Comparison of ENCODE assay signal across 8 mouse cellular contexts in genomic region chr8:95142075-95142831, GRCm38 (mm10).
DNase-seq lines count a peak whose midpoint lies in the region; ATAC-seq and TF ChIP-seq lines count a peak whose summit lies in the region.

No protein-coding gene starts in this region.

- under 1% methylated on average over 46 of the region's 66 CpGs for WGBS in hindbrain, embryonic 11.5 days
- 2% methylated on average over 41 of the region's 66 CpGs for WGBS in lung, embryonic 16.5 days

- H3K4me1 ChIP-seq in MEL (ENCODE audit: control insufficient read depth in 1 of 2, insufficient read depth in 2 of 2, low read length in 2 of 2) = peaks cover 0 to 12% of the 10 kb centered on the region in 2 experiments
- H3K4me1 ChIP-seq in hindbrain, embryonic 11.5 days (replicated peaks; ENCODE audit: control insufficient read depth, insufficient read depth, low read length) = peaks cover 10% of the 10 kb centered on the region
- H3K4me1 ChIP-seq in lung, embryonic 16.5 days (replicated peaks; ENCODE audit: control insufficient read depth, insufficient read depth, low read length) = peaks cover 54% of the 10 kb centered on the region

- peak overlapping the region; percentile 52 for H3K27ac ChIP-seq in MEL (ENCODE audit: control insufficient read depth, low read depth, low read length)
- H3K27ac ChIP-seq in hindbrain, embryonic 11.5 days (ENCODE audit: low read depth, low read length) = peak overlapping the region; percentile 54; the same call in 1 of the 2 replicates
- peak overlapping the region; percentile 87 for H3K27ac ChIP-seq in lung, embryonic 16.5 days (ENCODE audit: low read length)

- peak overlapping the region; percentile 98 for H3K4me2 ChIP-seq in hindbrain, embryonic 11.5 days (replicated peaks; ENCODE audit: low read depth, low read length)
- H3K4me2 ChIP-seq in lung, embryonic 16.5 days (ENCODE audit: low read depth, low read length) = peak overlapping the region; percentile 77

- no peak for TF ChIP-seq CTCF in MEL (IDR thresholded peaks at IDR 0.05 in 2 of 3, conservative IDR thresholded peaks at IDR 0.05 in 1 of 3; ENCODE audit: control insufficient read depth in 1 of 3, insufficient read depth in 1 of 3, low read depth in 2 of 3, low read length in 3 of 3, poor library complexity in 1 of 3, severe bottlenecking in 1 of 3)

- TF ChIP-seq POLR2A in MEL (IDR thresholded peaks at IDR 0.05; ENCODE audit: control insufficient read depth in 1 of 2, insufficient read depth in 1 of 2, low read depth in 1 of 2, low read length in 2 of 2, poor library complexity in 1 of 2) = no peak

- peaks cover 0 to 5% of the 10 kb centered on the region in 2 experiments; a peak in 1 of 4 replicates for H3K36me3 ChIP-seq in MEL (ENCODE audit: control insufficient read depth in 1 of 2, insufficient read depth in 2 of 2, low read length in 2 of 2)
- no peaks in the 10 kb centered on the region for H3K36me3 ChIP-seq in hindbrain, embryonic 11.5 days (ENCODE audit: control insufficient read depth, insufficient read depth, low read length)
- no peaks in the 10 kb centered on the region for H3K36me3 ChIP-seq in lung, embryonic 16.5 days (ENCODE audit: control insufficient read depth, insufficient read depth, low read length)

- peak; percentile 72 for DNase-seq in MEL (ENCODE audit: low read depth, low spot score)
- peak; percentile 67 for DNase-seq in cerebellum, adult 8-10 months
- DNase-seq in frontal cortex, adult 2 months (ENCODE audit: extremely low spot score in 1 of 2, low spot score in 1 of 2) = peak; percentile 82 to 90
- peak; percentile 76 for DNase-seq in hindbrain, embryonic 11.5 days (ENCODE audit: low spot score)
- peak; percentile 84 to 90 for DNase-seq in layer of hippocampus, postnatal 10 days (ENCODE audit: low spot score in 2 of 2)
- DNase-seq in ovary, postnatal 14 days (ENCODE audit: low spot score) = peak; percentile 45
- DNase-seq in thymus, postnatal 36 days = peak; percentile 81 to 87

- H3K9me3 ChIP-seq in MEL (replicated peaks; ENCODE audit: insufficient read depth, low read length) = no peaks in the 10 kb centered on the region
- no peaks in the 10 kb centered on the region for H3K9me3 ChIP-seq in hindbrain, embryonic 11.5 days (ENCODE audit: control insufficient read depth, low read length)
- H3K9me3 ChIP-seq in lung, embryonic 16.5 days (ENCODE audit: control insufficient read depth, low read length) = no peaks in the 10 kb centered on the region

- peaks cover 2% of the 10 kb centered on the region; the same call in 1 of the 2 replicates for H3K79me2 ChIP-seq in MEL (ENCODE audit: control insufficient read depth, insufficient read depth, low read length, poor library complexity)

- H3K9ac ChIP-seq in MEL (ENCODE audit: control insufficient read depth, low read depth, low read length, poor library complexity, severe bottlenecking) = peak overlapping the region; percentile 67
- peak overlapping the region; percentile 77 for H3K9ac ChIP-seq in hindbrain, embryonic 11.5 days (ENCODE audit: low read depth, low read length)
- H3K9ac ChIP-seq in lung, embryonic 16.5 days (ENCODE audit: low read length) = peak overlapping the region; percentile 85

- ATAC-seq in hindbrain, embryonic 11.5 days (ENCODE audit: low FRiP score) = peak; percentile 69
- peak; percentile 62 for ATAC-seq in lung, embryonic 16.5 days (ENCODE audit: low read depth)

- TF ChIP-seq RAD21 in MEL (IDR thresholded peaks at IDR 0.05; ENCODE audit: low read depth, low read length) = no peak

- H3K4me3 ChIP-seq in MEL (ENCODE audit: control insufficient read depth in 1 of 2, insufficient read depth in 1 of 2, low read depth in 2 of 2, low read length in 2 of 2) = peak overlapping the region; percentile 60 to 76
- peak overlapping the region; percentile 63 for H3K4me3 ChIP-seq in hindbrain, embryonic 11.5 days (ENCODE audit: low read depth, low read length)
- peak overlapping the region; percentile 62 for H3K4me3 ChIP-seq in lung, embryonic 16.5 days (ENCODE audit: low read length)

- no peak for TF ChIP-seq EP300 in MEL (IDR thresholded peaks at IDR 0.05; ENCODE audit: low read depth in 1 of 2, low read length in 2 of 2)

- H3K27me3 ChIP-seq in MEL (ENCODE audit: control insufficient read depth in 1 of 2, insufficient read depth in 2 of 2, low read length in 2 of 2) = no peaks in the 10 kb centered on the region
- peaks cover 9% of the 10 kb centered on the region for H3K27me3 ChIP-seq in hindbrain, embryonic 11.5 days (ENCODE audit: control insufficient read depth, insufficient read depth, low read length)
- H3K27me3 ChIP-seq in lung, embryonic 16.5 days (ENCODE audit: control insufficient read depth, insufficient read depth, low read depth, low read length) = no peaks in the 10 kb centered on the region

TF ChIP-seq in MEL, 35 proteins besides CTCF, POLR2A, EP300 and RAD21:
- TF ChIP-seq MAX (IDR thresholded peaks at IDR 0.05; ENCODE audit: low read length) (peak; percentile 40; the same call in 1 of the 2 replicates), USF1 (IDR thresholded peaks at IDR 0.05; ENCODE audit: low read depth, low read length) (no peak), GABPA (IDR thresholded peaks at IDR 0.05; ENCODE audit: low read depth, low read length) (no peak), ZNF384 (IDR thresholded peaks at IDR 0.05; ENCODE audit: low read depth, low read length) (no peak), MAZ (IDR thresholded peaks at IDR 0.05; ENCODE audit: low read depth, low read length) (peak; percentile 36; the same call in 1 of the 2 replicates), TAL1 (IDR thresholded peaks at IDR 0.05; ENCODE audit: low read length) (no peak), NRF1 (IDR thresholded peaks at IDR 0.05; ENCODE audit: insufficient read depth, low read depth, low read length, poor library complexity, severe bottlenecking) (peak; percentile 61)

Comparison
In these comparisons a context has a peak if more than half of its experiments do, and no peak if none do; other contexts are left out.
1. Peak in every context shown above with its lines: DNase-seq, ATAC-seq, H3K4me3 ChIP-seq and H3K27ac ChIP-seq.